Mouse (Mus musculus) liver, adult (tissue): ENCODE data around the gene Nfx1.

Experiments used
- GATA4 ChIP-seq: IDR thresholded peaks from 2 replicates; pipeline ENCODE4 v1.6.1; 2014; ENCODE audit warnings: mild to moderate bottlenecking, low read length; ENCODE audit not compliant: insufficient replicate concordance

The Nfx1 gene

GRCm38 (mm10) chr4:41051781-41052180 is 81.1 kb downstream of the Nfx1 start:
- no peak for TF ChIP-seq GATA4

GRCm38 (mm10) chr4:41055111-41055510 is 84.4 kb downstream of the Nfx1 start:
- TF ChIP-seq GATA4, result no peak

- no peak for TF ChIP-seq GATA4
These were observed 85.5 kb downstream of the Nfx1 start for GRCm38 (mm10) chr4:41056253-41056652.

GRCm38 (mm10) chr4:41056742-41057332 is 86.1 kb downstream of the Nfx1 start:
- TF ChIP-seq GATA4, result no peak

DNA sequence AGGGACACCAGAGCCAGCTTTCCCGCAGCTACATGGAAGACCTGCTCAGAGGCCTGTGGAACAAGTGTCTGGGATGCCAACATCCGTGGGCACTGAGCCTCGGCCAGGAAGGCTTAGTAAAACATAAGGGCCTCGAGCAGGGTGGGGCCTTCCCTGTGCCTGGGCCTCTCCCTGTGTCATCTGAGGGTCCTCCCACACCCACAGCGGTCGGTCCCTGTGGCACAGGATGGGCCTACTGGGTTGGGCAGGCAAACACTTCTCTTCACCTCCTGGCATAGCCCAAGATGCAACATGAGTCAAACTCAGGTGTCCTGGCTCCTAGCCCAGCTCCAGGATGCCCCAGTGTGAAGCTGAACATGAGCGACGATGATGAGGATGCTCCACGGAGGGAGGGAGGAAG is 86.7 kb downstream of the Nfx1 start:
- TF ChIP-seq GATA4, result no peak

DNA sequence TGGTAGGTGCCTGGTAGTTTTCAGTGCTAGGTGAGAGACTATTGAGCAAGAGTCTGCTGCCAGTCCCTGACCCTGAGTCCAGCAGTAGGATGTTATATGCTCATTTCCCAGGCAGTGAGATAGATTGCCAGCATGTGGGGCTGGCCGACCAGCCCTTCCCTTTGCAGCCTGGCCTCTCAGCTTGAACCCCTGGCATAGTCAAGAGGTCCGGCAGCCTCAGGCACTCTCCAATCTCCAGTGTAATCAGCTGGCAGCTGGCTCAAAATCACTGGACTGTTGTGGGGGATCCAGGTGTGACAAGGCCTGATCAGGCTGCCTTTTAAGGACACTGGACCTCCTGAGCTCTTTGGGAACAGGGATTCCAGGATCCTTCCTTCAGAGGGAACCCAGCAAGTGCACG is 92.6 kb downstream of the Nfx1 start:
- TF ChIP-seq GATA4, result no peak

GRCm38 (mm10) chr4:41063894-41064673 is 93.4 kb downstream of the Nfx1 start:
- TF ChIP-seq GATA4, result no peak

DNA sequence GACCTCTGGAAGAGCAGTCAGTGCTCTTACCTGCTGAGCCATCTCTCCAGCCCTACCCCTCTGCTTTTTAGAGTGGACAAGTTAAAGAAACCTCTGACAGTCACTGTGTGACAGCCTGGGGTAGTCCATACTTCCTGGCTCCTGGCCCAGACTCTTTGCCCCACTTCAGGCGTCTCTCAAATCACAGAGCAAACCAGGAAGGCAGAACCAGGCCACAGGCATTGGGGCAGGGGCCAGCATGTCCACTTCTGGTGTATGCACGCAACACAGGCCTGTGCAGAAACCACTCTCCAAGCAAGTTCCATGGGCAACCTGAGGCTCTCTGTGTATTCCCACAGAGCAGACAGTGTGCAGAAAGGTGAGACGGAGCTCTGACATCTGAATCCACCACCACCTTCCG is 94.5 kb downstream of the Nfx1 start:
- TF ChIP-seq GATA4, result no peak

GRCm38 (mm10) chr4:41071500-41072429 is 101.1 kb downstream of the Nfx1 start:
- no peak for TF ChIP-seq GATA4

DNA sequence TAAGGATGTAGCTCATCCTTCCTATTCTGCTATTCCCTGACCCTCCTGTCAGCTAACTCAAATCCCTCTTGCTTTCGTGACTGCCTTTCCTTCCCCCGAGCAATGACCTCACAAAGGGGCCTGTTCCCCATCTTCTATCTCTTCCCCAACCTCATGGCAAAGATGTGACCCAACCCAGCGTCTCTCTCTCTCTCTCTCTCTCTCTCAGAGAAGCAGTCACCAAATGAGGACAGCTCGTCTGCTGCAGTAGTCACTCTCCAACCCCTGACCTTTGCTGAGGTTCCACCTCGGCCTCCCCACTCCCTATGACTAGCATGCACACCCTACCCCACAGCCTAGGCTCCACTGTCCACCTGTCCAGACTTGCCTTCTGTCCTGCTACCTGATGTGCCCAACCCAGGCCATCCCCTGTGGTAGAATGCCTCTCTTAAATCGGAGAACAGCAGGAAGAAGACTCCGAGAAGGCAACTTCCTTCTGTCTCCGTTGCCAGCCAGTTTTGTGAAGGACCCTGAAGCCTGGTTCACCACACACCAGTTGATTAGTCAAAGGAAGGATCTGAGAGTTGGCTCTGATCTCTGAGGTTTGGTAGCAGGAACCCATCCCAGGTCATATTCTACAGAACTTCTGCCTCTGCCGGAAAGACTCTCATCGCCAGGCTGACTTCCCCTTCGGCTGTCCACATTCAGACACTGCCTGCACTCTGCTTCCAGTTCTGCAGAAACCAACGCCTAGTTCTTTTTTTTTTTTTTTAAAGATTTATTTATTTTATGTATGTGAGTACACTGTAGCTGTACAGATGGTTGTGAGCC is 102.5 kb downstream of the Nfx1 start:
- TF ChIP-seq GATA4, result no peak

- no peak for TF ChIP-seq GATA4
These were observed 103.8 kb downstream of the Nfx1 start for GRCm38 (mm10) chr4:41074461-41074860.
